Mouse (Mus musculus) gastrocnemius, postnatal 4 days (tissue): ENCODE measurements around the gene Tmem40. TPM values are rescaled to one million over a fixed set of nuclear protein-coding genes. Genes with fewer than 3 reads are reported as not detected.

Source experiments
- microRNA-seq: library from miRNA; unstranded; fragments of <30 nt; microRNA quantifications from one replicate; pipeline ENCODE4 v1.2.0, GENCODE M21; 2021
- total RNA-seq, 2 experiments: library from RNA; stranded (reverse); gene quantifications; 2 replicates each; pipeline ENCODE4 v1.2.3; 2021

The Tmem40 gene
- total RNA-seq, 2 experiments from 2014 or later = 0.66 to 0.73 TPM

Small RNAs within 50 kb of the gene (microRNA-seq; reads per million reads assigned to microRNA genes)
- not detected for gene Mir7660

Other genes starting within 250 kb of the Tmem40 start
- gene Tsen2, start 217.7 kb downstream of the Tmem40 start, total RNA-seq = 10 to 100 TPM; 14.7 to 18.7 TPM
- under 1 TPM; 0.26 to 0.29 TPM for gene Mkrn2os, start 169.8 kb downstream of the Tmem40 start, total RNA-seq
- gene Mkrn2, start 160.5 kb downstream of the Tmem40 start, total RNA-seq = 10 to 100 TPM; 38.2 to 40.9 TPM
- 100 to 1,000 TPM; 123 to 137 TPM for gene Raf1, start 85.8 kb downstream of the Tmem40 start, total RNA-seq
- gene Cand2, start 12.1 kb upstream of the Tmem40 start, total RNA-seq = 100 to 1,000 TPM; 103 to 106 TPM
- 1,000 to 10,000 TPM; 1,342 to 1,439 TPM for gene Rpl32, start 46.3 kb upstream of the Tmem40 start, total RNA-seq
- gene Efcab12, start 76.0 kb upstream of the Tmem40 start, total RNA-seq = under 1 TPM; 0.15 to 0.26 TPM
- 1 to 10 TPM; 4.8 to 5.4 TPM for gene Mbd4, start 91.0 kb upstream of the Tmem40 start, total RNA-seq
- 10 to 100 TPM; 16.7 to 18.6 TPM for gene Ift122, start 91.1 kb upstream of the Tmem40 start, total RNA-seq
- gene Rho, start 169.3 kb upstream of the Tmem40 start, total RNA-seq = under 1 TPM; 0.62 to 0.93 TPM
- not detected for gene H1foo, start 182.5 kb upstream of the Tmem40 start, total RNA-seq
- 100 to 1,000 TPM; 125 to 133 TPM for gene Plxnd1, start 232.6 kb upstream of the Tmem40 start, total RNA-seq